Mouse (Mus musculus) liver, postnatal 0 days (tissue): ENCODE measurements at regions not wholly inside any gene's neighbourhood (a gene's known extent, or its start where the extent isn't known, plus 50 kb on each side); places are given as distances from the start of the nearest gene placed in this dataset.

Experiments used
- ATAC-seq: fragments of 200-750 bp; cut with Nextera tagmentation; 2 replicates; pipeline ENCODE4 v1.8.0; 2017; ENCODE audit warnings: mild to moderate bottlenecking, moderate library complexity
- DNase-seq: peaks from one replicate; pipeline ENCODE4 v3.0.0-alpha.2; 2016
- H3K27ac ChIP-seq: fragments of 300-500 bp; sonication (generic); 2 replicates; pipeline ENCODE4 v1.5.1; 2014; ENCODE audit warnings: antibody characterized with exemption, moderate library complexity, mild to moderate bottlenecking, low read depth
- H3K27me3 ChIP-seq: fragments of 300-500 bp; sonication (generic); 2 replicates; pipeline ENCODE4 v1.6.1; 2014; ENCODE audit warnings: low read length, control low read depth, mixed read lengths; ENCODE audit not compliant: insufficient read depth
- H3K36me3 ChIP-seq: fragments of 300-500 bp; sonication (generic); replicated peaks from 2 replicates; pipeline ENCODE4 v1.6.1; 2014; ENCODE audit warnings: mild to moderate bottlenecking, control low read depth, low read length, moderate library complexity, mixed read lengths; ENCODE audit not compliant: insufficient read depth
- H3K4me1 ChIP-seq: fragments of 300-500 bp; sonication (generic); 2 replicates; pipeline ENCODE4 v1.6.1; 2014; ENCODE audit warnings: antibody characterized with exemption, mild to moderate bottlenecking, control low read depth; ENCODE audit not compliant: insufficient read depth
- H3K4me2 ChIP-seq: fragments of 300-500 bp; sonication (generic); 2 replicates; pipeline ENCODE4 v1.6.1; 2014; ENCODE audit warnings: low read depth, mild to moderate bottlenecking, low read length, moderate library complexity, mixed read lengths
- H3K4me3 ChIP-seq: fragments of 300-500 bp; sonication (generic); 2 replicates; pipeline ENCODE4 v1.5.1; 2014; ENCODE audit warnings: low read depth, low read length
- H3K9ac ChIP-seq: fragments of 300-500 bp; sonication (generic); replicated peaks from 2 replicates; pipeline ENCODE4 v1.6.1; 2014; ENCODE audit warnings: mild to moderate bottlenecking, moderate library complexity
- H3K9me3 ChIP-seq: fragments of 300-500 bp; sonication (generic); 2 replicates; pipeline ENCODE4 v1.6.1; 2016; ENCODE audit warnings: mild to moderate bottlenecking, control low read depth, low read length, mixed read lengths
- CTCF ChIP-seq: sonication (generic); IDR thresholded peaks from 2 replicates; pipeline ENCODE4 v1.5.1; 2016; ENCODE audit warnings: antibody characterized with exemption, low read depth
- EP300 ChIP-seq: IDR thresholded peaks from 2 replicates; pipeline ENCODE4 v1.6.1; 2016; ENCODE audit warnings: antibody characterized with exemption, low read depth, mild to moderate bottlenecking
- WGBS: fragments of 180-500 bp; shearing (Covaris S2); extraction: QIAGEN DNeasy Blood & Tissue Kit; methylation state at CpG from one replicate; pipeline ENCODE4 v1.1.7; 2014; ENCODE audit not compliant: insufficient replicate concordance; 5-methylcytosine and 5-hydroxymethylcytosine counted together

- H3K9me3 ChIP-seq, result no peaks in the 10 kb centered on the region
- H3K4me1 ChIP-seq, result peaks cover 5% of the 10 kb centered on the region
- H3K4me2 ChIP-seq, result peak overlapping the region; percentile 78
- TF ChIP-seq CTCF (no peak), EP300 (no peak)
- no peak for DNase-seq
- H3K4me3 ChIP-seq, result peak overlapping the region; percentile 41; the same call in 1 of the 2 replicates
- ATAC-seq, result no peak
- H3K9ac ChIP-seq, result no peak overlapping the region; the same call in 1 of the 2 replicates
- peak overlapping the region; percentile 55; the same call in 1 of the 2 replicates for H3K27ac ChIP-seq
- 41% methylated on average over 8 of the region's 8 CpGs for WGBS
- H3K27me3 ChIP-seq, result no peaks in the 10 kb centered on the region
- no peaks in the 10 kb centered on the region for H3K36me3 ChIP-seq
Measured at GRCm38 (mm10) chr2:170286773-170287172, 138.9 kb upstream of the Zfp217 start.

- Histone ChIP-seq H3K4me3 (no peak overlapping the region), H3K36me3 (no peaks in the 10 kb centered on the region), H3K4me2 (no peak overlapping the region), H3K27ac (no peak overlapping the region), H3K27me3 (no peaks in the 10 kb centered on the region), H3K4me1 (peaks cover 6% of the 10 kb centered on the region), H3K9ac (no peak overlapping the region), H3K9me3 (no peaks in the 10 kb centered on the region)
- no peak for ATAC-seq
- no peak for DNase-seq
- TF ChIP-seq EP300 (no peak), CTCF (no peak)
- 60% methylated on average over 6 of the region's 6 CpGs for WGBS
Measured at GRCm38 (mm10) chr2:170282463-170282862, 134.6 kb upstream of the Zfp217 start.

- H3K27me3 ChIP-seq, result no peaks in the 10 kb centered on the region
- no peak overlapping the region for H3K27ac ChIP-seq
- no peak overlapping the region for H3K4me3 ChIP-seq
- WGBS, result 57% methylated on average over 6 of the region's 6 CpGs
- H3K9me3 ChIP-seq, result no peaks in the 10 kb centered on the region
- no peak overlapping the region for H3K4me2 ChIP-seq
- DNase-seq, result no peak
- no peak overlapping the region for H3K9ac ChIP-seq
- H3K36me3 ChIP-seq, result no peaks in the 10 kb centered on the region
- TF ChIP-seq CTCF (no peak), EP300 (no peak)
- H3K4me1 ChIP-seq, result 0 out of 2 replicates have a peak, but pooled peaks cover 3% of the 10 kb centered on the region
- peak; percentile 74 for ATAC-seq
Measured at GRCm38 (mm10) chr2:170281311-170282008, 133.6 kb upstream of the Zfp217 start.

GRCm38 (mm10) chr2:170280733-170281132 lies 132.8 kb upstream of the Zfp217 start:
- DNase-seq (no peak), ATAC-seq (no peak)
- H3K9ac ChIP-seq, result no peak overlapping the region
- H3K27ac ChIP-seq, result no peak overlapping the region
- no peaks in the 10 kb centered on the region for H3K9me3 ChIP-seq
- TF ChIP-seq EP300, result no peak
- peak; percentile 52 for TF ChIP-seq CTCF
- H3K4me2 ChIP-seq, result no peak overlapping the region
- H3K4me3 ChIP-seq, result no peak overlapping the region
- H3K27me3 ChIP-seq, result no peaks in the 10 kb centered on the region
- 65% methylated on average over 6 of the region's 6 CpGs for WGBS
- H3K36me3 ChIP-seq, result no peaks in the 10 kb centered on the region
- 0 out of 2 replicates have a peak, but pooled peaks cover 3% of the 10 kb centered on the region for H3K4me1 ChIP-seq

- no peaks in the 10 kb centered on the region for H3K9me3 ChIP-seq
- DNase-seq (no peak), ATAC-seq (no peak)
- no peak overlapping the region for H3K4me2 ChIP-seq
- H3K27ac ChIP-seq, result no peak overlapping the region
- no peak overlapping the region for H3K9ac ChIP-seq
- H3K4me3 ChIP-seq, result no peak overlapping the region
- no peaks in the 10 kb centered on the region for H3K27me3 ChIP-seq
- TF ChIP-seq EP300 (no peak), CTCF (no peak)
- 0 out of 2 replicates have a peak, but pooled peaks cover 3% of the 10 kb centered on the region for H3K4me1 ChIP-seq
- no peaks in the 10 kb centered on the region for H3K36me3 ChIP-seq
- WGBS, result 51% methylated on average over 8 of the region's 8 CpGs
Measured at GRCm38 (mm10) chr2:170277896-170278295, 130.0 kb upstream of the Zfp217 start.

GRCm38 (mm10) chr2:170277182-170277767 lies 129.4 kb upstream of the Zfp217 start:
- TF ChIP-seq EP300 (no peak), CTCF (0 out of 2 replicates have a peak, but pooled peaks have one; percentile 14)
- H3K27ac ChIP-seq, result no peak overlapping the region
- H3K9ac ChIP-seq, result no peak overlapping the region
- H3K36me3 ChIP-seq, result no peaks in the 10 kb centered on the region
- 66% methylated on average over 18 of the region's 18 CpGs for WGBS
- H3K9me3 ChIP-seq, result no peaks in the 10 kb centered on the region
- 0 out of 2 replicates have a peak, but pooled peaks cover 3% of the 10 kb centered on the region for H3K4me1 ChIP-seq
- ATAC-seq, result no peak
- no peak for DNase-seq
- H3K27me3 ChIP-seq, result no peaks in the 10 kb centered on the region
- no peak overlapping the region for H3K4me2 ChIP-seq
- H3K4me3 ChIP-seq, result no peak overlapping the region
